Mouse (Mus musculus) myocyte (in vitro differentiated cells): ENCODE data around the gene Zfp667. TPM values are rescaled to one million over a fixed set of nuclear protein-coding genes. Genes with fewer than 3 reads are reported as not detected.
"Not testable (repeated sequence)": the region's sequence is repeated elsewhere in the genome, so short reads cannot be mapped to it uniquely, and the experiment has no call there.

Experiments
- H3K27me3 ChIP-seq: one replicate; pipeline ENCODE4 v1.6.1; 2011; ENCODE audit not compliant: control insufficient read depth, insufficient read depth, insufficient read length
- H3K36me3 ChIP-seq: one replicate; pipeline ENCODE4 v1.6.1; 2011; ENCODE audit not compliant: control insufficient read depth, insufficient read depth
- H3K4me2 ChIP-seq: one replicate; pipeline ENCODE4 v1.6.1; 2011; ENCODE audit warnings: low read depth, control low read depth
- H3K4me3 ChIP-seq: one replicate; pipeline ENCODE4 v1.5.1; 2011; ENCODE audit warnings: mild to moderate bottlenecking, control low read depth, moderate library complexity
- H3K79me2 ChIP-seq: one replicate; pipeline ENCODE4 v1.6.1; 2011; ENCODE audit not compliant: control insufficient read depth, insufficient read depth
- H3ac ChIP-seq: one replicate; pipeline ENCODE4 v1.6.1; 2011; ENCODE audit not compliant: control insufficient read depth, insufficient read length
- CEBPB ChIP-seq: IDR thresholded peaks from 2 replicates; pipeline ENCODE4 v1.6.1; 2011; ENCODE audit warnings: mild to moderate bottlenecking, moderate library complexity; ENCODE audit not compliant: poor library complexity, insufficient read depth, severe bottlenecking
- E2F4 ChIP-seq: IDR thresholded peaks from one replicate; pipeline ENCODE4 v1.6.1; 2011; ENCODE audit warnings: mild to moderate bottlenecking, control low read depth, moderate library complexity; ENCODE audit not compliant: insufficient read depth
- MAX ChIP-seq: IDR thresholded peaks from one replicate; pipeline ENCODE4 v1.6.1; 2011; ENCODE audit warnings: low read depth, mild to moderate bottlenecking, control low read depth
- MYOD1 ChIP-seq, 3 experiments: IDR thresholded peaks; one replicate each; pipeline ENCODE4 v1.6.1; 2011; ENCODE audit warnings: control low read depth in 2 of 3, low read depth in 2 of 3, mild to moderate bottlenecking in 2 of 3, moderate library complexity in 1 of 3; ENCODE audit not compliant: insufficient read length in 2 of 3, control insufficient read depth in 1 of 3
- MYOG ChIP-seq, 3 experiments: IDR thresholded peaks; one replicate each; pipeline ENCODE4 v1.6.1; 2011; ENCODE audit warnings: control low read depth in 2 of 3, low read depth in 2 of 3, mild to moderate bottlenecking in 2 of 3; ENCODE audit not compliant: insufficient read length in 2 of 3, control insufficient read depth in 1 of 3, insufficient read depth in 1 of 3
- POLR2A ChIP-seq: IDR thresholded peaks from one replicate; pipeline ENCODE4 v1.6.1; 2011; ENCODE audit warnings: low read depth, mild to moderate bottlenecking, control low read depth, moderate library complexity; ENCODE audit not compliant: insufficient read length
- POLR2AphosphoS2 ChIP-seq: IDR thresholded peaks from one replicate; pipeline ENCODE4 v1.6.1; 2011; ENCODE audit warnings: low read depth, control low read depth; ENCODE audit not compliant: insufficient read length
- REST ChIP-seq: IDR thresholded peaks from one replicate; pipeline ENCODE4 v1.6.1; 2011; ENCODE audit warnings: mild to moderate bottlenecking, control low read depth, moderate library complexity; ENCODE audit not compliant: insufficient read depth, insufficient read length
- SRF ChIP-seq: IDR thresholded peaks from one replicate; pipeline ENCODE4 v1.6.1; 2011; ENCODE audit warnings: low read depth; ENCODE audit not compliant: control insufficient read depth, insufficient read length
- TCF12 ChIP-seq: IDR thresholded peaks from one replicate; pipeline ENCODE4 v1.6.1; 2011; ENCODE audit warnings: mild to moderate bottlenecking, control low read depth; ENCODE audit not compliant: poor library complexity, insufficient read depth, severe bottlenecking
- TCF3 ChIP-seq: IDR thresholded peaks from one replicate; pipeline ENCODE4 v1.6.1; 2011; ENCODE audit warnings: low read depth, control low read depth; ENCODE audit not compliant: insufficient read length
- USF1 ChIP-seq: IDR thresholded peaks from one replicate; pipeline ENCODE4 v1.6.1; 2011; ENCODE audit warnings: low read depth, mild to moderate bottlenecking, control low read depth, moderate library complexity
- polyA plus RNA-seq: library from polyadenylated mRNA; unstranded; fragments of >200 nt; fragmentation: generic; extraction: Trizol; gene quantifications from one replicate; pipeline ENCODE4 v1.2.1, GENCODE M21; 2012; ENCODE audit warnings: missing spikeins

Zfp667 gene
- polyA plus RNA-seq: 2.8 TPM

DNA sequence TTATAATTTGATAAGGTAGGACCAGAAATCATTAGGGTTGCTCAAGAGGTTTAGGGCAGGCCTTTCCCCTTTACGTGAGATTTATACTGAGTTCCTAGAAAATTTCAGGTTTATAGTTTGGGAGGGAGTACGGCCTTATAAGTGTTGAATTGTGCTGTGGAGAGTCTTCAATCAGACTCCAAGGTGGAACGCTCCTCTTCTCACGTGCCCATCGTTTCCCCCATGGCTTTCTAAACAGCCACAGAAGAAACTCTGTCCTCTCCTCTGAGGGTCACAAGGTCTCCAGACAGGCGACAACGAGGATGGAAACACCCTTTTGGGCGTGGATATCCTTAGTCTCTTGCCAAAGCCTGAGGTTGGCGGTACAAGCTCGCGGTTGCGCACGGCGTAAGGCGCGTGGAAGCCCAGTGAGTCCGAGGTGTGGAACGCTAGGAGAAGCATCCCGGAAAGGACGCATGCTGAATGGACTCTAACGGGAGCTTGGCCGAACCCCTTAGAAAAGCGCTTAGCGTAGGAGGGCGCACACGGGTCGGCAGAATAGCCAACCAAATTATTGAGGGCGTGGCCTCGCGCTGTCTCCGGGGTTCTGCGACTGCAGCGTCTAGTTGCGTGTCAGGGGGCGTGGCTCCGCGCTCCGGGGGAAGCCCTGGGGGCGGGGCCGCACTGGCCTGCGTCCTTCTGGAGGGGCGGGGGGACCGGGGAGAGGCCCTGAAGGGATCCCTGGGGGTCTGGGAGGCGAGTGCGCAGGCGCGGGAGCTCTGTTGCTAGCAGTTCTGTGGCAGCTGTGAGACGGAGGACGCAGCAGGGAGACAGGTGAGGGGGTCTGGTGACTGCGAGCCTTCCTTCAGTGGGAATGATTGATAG is at the start of gene Zfp667:
Zfp667 (plus strand) TSS at position 738 of the 864 bp plus-strand sequence.
- no peaks in the 10 kb centered on the region for H3K36me3 ChIP-seq
- H3K27me3 ChIP-seq: no peaks in the 10 kb centered on the region
- peak within 1 kb of the TSS; percentile 69 for H3K4me2 ChIP-seq
- peak within 1 kb of the TSS; percentile 54 for H3K4me3 ChIP-seq
- H3ac ChIP-seq: peak within 1 kb of the TSS; percentile 52
- no peaks in the 10 kb centered on the region for H3K79me2 ChIP-seq
- TF ChIP-seq USF1 (no peak), MYOG (IDR thresholded peaks at IDR 0.05; ENCODE audit: control insufficient read depth in 1 of 3, insufficient read depth in 1 of 3, insufficient read length in 2 of 3, low read depth in 2 of 3) (peak; percentile 0 to 87 (median 73)), CEBPB (no peak), REST (no peak), POLR2AphosphoS2 (peak; percentile 79), MYOD1 (IDR thresholded peaks at IDR 0.05; ENCODE audit: control insufficient read depth in 1 of 3, insufficient read length in 2 of 3, low read depth in 2 of 3) (peak in 2 of 3 experiments; percentile 83 to 87), POLR2A (peak; percentile 77), E2F4 (no peak), TCF3 (no peak), TCF12 (no peak), SRF (no peak), MAX (no peak)

DNA sequence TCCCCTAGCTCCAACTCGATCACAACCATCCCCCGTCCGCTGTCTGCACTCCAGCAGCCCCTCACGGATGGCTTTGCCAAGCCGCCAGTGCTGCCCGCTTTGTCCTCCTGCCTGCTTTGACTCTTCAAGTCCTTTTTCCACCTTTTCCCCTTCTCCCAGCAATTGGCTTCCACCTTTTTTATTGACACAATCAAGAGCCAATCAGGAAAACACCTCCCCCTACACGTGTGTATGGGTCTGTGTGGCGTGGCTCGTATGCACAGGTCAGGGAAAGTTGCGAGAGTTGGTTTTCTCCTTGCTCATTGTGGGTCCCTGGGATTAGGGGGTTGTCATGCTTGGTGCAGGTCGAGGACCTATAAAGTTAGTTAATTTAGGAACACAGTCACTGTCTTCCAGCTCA is 46.6 kb upstream of the Zfp667 start:
- H3K36me3 ChIP-seq: no peaks in the 10 kb centered on the region
- no peak overlapping the region for H3ac ChIP-seq
- no peaks in the 10 kb centered on the region for H3K79me2 ChIP-seq
- no peak for TF ChIP-seq MYOG (IDR thresholded peaks at IDR 0.05; ENCODE audit: control insufficient read depth in 1 of 3, insufficient read depth in 1 of 3, insufficient read length in 2 of 3, low read depth in 2 of 3)
- TF ChIP-seq TCF12: no peak
- no peak for TF ChIP-seq POLR2A
- no peak for TF ChIP-seq E2F4
- no peak for TF ChIP-seq REST
- no peak overlapping the region for H3K4me2 ChIP-seq
- peaks cover 15% of the 10 kb centered on the region for H3K27me3 ChIP-seq
- H3K4me3 ChIP-seq: no peak overlapping the region

DNA sequence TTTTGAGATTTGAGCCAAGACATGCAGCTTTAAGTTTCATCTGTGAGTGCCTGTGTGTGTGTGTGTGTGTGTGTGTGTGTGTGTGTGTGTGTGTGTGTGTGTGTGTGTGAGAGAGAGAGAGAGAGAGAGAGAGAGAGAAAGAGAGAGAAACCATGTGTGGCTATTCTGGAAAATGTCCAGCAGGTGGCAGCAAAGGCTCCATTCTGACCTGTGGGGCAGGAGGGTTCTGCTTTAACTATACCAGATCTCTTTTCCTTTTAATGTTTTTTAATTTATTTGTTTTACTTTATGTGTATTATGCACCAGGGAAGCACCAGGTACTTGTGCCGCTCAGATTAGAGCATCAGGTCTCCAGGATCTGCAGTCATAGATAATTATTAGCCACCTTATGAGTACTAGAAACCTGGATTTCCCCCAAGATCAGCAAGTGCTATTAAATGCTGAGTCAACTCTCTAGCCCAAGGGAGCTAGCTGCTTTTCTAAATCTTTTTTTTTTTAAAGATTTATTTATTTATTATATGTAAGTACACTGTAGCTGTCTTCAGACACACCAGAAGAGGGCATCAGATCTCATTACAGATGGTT is 45.4 kb upstream of the Zfp667 start:
- not testable (repeated sequence) for H3ac ChIP-seq, H3K4me2 ChIP-seq, H3K4me3 ChIP-seq, H3K36me3 ChIP-seq, H3K79me2 ChIP-seq
- peaks cover 15% of the 10 kb centered on the region for H3K27me3 ChIP-seq

DNA sequence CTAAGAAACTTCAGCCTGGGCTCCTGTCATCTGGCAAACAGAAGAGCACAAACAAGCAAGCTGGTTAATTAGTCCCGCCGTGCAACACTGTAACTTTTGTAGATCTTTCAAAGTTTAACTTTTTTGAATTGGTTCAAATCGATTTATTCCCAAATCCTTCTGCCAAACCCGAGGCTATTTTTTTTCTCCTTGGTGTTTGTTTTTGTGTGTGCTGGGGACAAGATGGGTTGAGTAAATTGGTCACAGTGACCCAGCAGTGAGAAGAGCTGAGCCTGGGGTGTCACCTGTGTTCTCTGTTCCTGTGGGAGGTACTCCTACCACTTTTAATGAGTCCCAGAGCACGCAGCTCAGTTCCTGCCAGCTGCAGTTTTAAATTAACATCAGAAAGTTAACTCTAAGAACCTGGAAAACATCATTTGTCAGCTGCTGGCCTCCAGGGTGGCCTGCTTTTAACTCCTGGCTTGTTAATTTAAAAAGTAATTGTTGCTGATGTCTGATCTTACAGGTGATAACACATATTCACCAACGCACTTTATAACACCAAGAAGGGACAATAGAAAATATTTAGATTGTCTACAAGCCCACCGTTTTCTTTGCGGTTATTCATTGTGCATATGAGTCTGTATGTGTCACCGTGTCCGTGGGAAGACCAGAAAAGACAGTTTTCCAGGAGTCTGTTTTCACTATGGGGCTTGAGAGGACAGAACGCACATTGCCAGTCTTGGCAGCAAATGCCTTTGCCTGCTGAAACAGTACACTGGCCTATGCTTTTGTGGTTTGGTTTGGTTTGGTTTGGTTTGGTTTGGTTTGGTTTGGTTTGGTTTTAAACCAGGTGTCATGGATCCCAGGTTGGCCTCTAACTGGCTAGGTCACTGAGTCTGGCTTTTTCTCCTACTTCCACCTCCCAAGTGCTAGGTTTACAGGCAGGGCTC is 41.8 kb upstream of the Zfp667 start:
- Histone ChIP-seq H3K36me3 (no peaks in the 10 kb centered on the region), H3ac (no peak overlapping the region), H3K27me3 (peaks cover 7% of the 10 kb centered on the region), H3K4me3 (no peak overlapping the region), H3K4me2 (no peak overlapping the region), H3K79me2 (no peaks in the 10 kb centered on the region)
- TF ChIP-seq MYOD1 (IDR thresholded peaks at IDR 0.05; ENCODE audit: control insufficient read depth in 1 of 3, insufficient read length in 2 of 3, low read depth in 2 of 3) (no peak), MYOG (IDR thresholded peaks at IDR 0.05; ENCODE audit: control insufficient read depth in 1 of 3, insufficient read depth in 1 of 3, insufficient read length in 2 of 3, low read depth in 2 of 3) (no peak), MAX (no peak), POLR2A (no peak), TCF3 (no peak), TCF12 (no peak), SRF (no peak), E2F4 (no peak), POLR2AphosphoS2 (no peak)

DNA sequence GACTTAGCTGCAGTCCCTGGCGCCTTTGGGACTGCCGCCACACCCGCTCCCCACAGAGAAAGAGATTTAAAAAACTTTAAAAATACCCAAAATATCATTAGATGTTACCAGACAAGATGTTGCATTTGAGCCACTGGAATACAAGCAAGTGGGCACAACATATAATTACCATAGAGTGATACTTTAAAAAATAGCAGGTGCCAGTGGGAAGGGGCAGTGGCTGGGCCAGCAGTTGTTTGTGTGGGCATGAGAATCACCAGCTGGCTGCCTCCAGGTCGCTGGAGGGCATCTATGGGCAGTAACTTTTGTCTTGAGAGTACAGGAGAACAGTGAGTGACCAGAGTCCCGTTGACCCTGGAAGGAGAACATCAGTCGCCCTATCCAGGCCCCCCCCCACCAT is 34.0 kb upstream of the Zfp667 start, which contains the start of gene Epp13:
Epp13 (plus strand) TSS at position 301 of the 400 bp plus-strand sequence.
- H3K27me3 ChIP-seq: no peaks in the 10 kb centered on the region
- H3K79me2 ChIP-seq: no peaks in the 10 kb centered on the region
- H3ac ChIP-seq: no peak within 1 kb of the TSS
- no peak within 1 kb of the TSS for H3K4me2 ChIP-seq
- no peak within 1 kb of the TSS for H3K4me3 ChIP-seq
- no peaks in the 10 kb centered on the region for H3K36me3 ChIP-seq
- TF ChIP-seq REST: no peak
- TF ChIP-seq CEBPB: no peak
- no peak for TF ChIP-seq MAX
- TF ChIP-seq SRF: no peak
- TF ChIP-seq MYOD1 (IDR thresholded peaks at IDR 0.05; ENCODE audit: control insufficient read depth in 1 of 3, insufficient read length in 2 of 3, low read depth in 2 of 3): no peak
- no peak for TF ChIP-seq TCF12
- no peak for TF ChIP-seq POLR2AphosphoS2
- TF ChIP-seq USF1: no peak
- TF ChIP-seq MYOG (IDR thresholded peaks at IDR 0.05; ENCODE audit: control insufficient read depth in 1 of 3, insufficient read depth in 1 of 3, insufficient read length in 2 of 3, low read depth in 2 of 3): no peak
- TF ChIP-seq POLR2A: no peak
- TF ChIP-seq E2F4: no peak
- TF ChIP-seq TCF3: no peak
